Mouse (Mus musculus) layer of hippocampus, postnatal 10 days (tissue): Measurements from ENCODE around the gene Osbpl9. TPM values are rescaled to one million over a fixed set of nuclear protein-coding genes. Genes with fewer than 3 reads are reported as not detected.

Experiments
- DNase-seq, 2 experiments: peaks; one replicate each; pipeline ENCODE4 v3.0.0; 2021; ENCODE audit warnings: low spot score in 2 of 2
- microRNA-seq, 2 experiments: library from miRNA; unstranded; fragments of <30 nt; microRNA quantifications; one replicate each; pipeline ENCODE4 v1.2.0; 2021
- total RNA-seq, 2 experiments: library from RNA; stranded (reverse); gene quantifications; 2 replicates each; pipeline ENCODE4 v1.2.3; 2021

Gene Osbpl9
- total RNA-seq, 2 experiments from 2014 or later, result 56.5 to 63.7 TPM

DNA sequence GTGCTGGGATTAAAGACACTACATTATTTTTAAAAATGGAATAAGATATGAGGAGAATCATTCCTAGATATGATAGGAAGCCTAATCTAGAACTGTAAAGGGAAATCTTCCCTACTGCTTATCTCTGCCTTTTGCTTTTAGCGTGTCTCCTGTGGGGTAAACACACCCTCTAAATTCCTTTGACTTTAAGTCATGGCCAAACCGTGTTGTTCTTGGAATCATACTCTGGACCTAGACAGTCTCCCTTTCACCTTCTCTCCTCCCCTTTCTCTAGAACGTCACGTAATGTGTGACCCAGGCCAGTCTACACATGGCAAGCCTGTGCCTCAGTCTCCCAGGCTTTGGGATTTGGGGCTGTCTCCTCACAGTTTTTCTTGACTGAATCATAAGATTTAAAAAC lies 153.8 kb downstream of the Osbpl9 start:
- no peak for DNase-seq

DNA sequence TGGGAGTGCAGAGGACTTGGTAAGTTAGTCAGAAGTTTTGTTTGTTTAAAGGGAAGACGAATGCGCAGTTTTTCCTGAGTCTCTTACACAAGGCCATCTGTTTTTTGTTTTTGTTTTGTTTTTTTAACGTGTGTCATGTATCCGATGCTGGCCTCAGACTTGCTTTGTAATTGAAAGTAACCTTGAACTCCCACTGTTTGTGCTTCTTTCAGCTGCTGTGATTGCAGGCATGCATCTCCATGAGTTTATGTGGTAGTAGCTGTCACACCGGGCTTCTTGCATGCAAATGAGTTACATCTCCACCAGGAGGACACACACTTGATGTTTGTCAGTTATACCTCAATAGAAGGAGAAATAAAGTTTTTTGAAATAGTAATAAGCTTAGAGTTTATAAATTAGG lies 158.3 kb downstream of the Osbpl9 start:
- DNase-seq, result no peak

DNA sequence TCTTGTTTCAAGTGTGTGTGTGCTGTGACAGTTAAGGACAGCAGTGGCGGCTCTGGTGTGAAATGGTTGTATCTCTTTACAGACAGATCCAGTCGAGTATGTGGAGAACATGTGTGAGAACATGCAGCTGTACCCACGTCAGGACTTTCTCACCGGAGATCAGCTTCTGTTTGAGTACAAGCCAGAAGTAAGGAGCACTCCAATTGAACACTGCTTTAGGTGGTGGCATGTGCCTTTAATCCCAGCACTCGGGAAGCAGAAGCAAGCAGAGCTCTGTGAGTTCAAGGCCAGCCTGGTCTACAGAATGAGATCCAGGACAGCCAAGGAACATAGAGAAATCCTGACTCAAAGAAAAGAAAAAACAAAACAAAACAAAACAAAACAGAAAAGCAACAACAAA lies 158.8 kb downstream of the Osbpl9 start:
- DNase-seq, result no peak

DNA sequence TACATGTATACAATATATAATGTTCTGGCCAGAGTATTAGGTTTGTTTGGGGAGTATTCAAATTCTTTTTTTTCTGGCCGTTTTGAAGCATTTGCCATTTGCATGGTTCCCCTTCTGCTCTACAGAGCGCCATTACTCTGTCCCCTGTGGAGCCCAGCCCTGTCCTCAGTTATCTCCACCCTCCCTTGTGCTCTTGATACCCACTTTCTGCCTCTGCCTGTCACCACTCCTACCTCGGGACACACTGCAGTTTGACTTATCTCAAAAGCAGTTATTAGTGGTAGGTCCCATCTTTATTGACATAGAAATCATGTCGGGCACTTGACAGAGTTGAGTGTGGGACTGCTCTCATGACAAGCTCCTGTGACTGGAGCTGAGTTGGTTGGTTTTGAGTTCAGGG lies 159.3 kb downstream of the Osbpl9 start:
- DNase-seq, result no peak

DNA sequence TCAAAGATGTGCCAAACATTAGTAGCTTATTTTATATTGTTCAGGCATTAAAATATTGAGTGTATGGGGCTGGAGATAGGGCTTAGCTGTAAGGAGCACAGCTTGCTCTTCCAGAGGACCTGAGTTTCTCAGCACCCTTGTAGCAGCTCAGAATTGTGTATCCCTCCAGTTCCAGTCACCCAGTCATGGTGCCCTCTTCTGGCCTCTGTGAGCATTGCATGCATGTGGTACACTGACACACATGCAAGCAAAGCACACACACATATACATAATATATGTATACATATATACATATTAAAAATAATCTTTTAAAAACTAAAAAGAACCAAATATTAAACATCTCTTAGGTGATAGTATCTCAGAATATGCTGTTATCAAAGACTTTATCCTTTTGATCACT lies 165.7 kb downstream of the Osbpl9 start:
- DNase-seq, result peak; percentile 67 to 69

DNA sequence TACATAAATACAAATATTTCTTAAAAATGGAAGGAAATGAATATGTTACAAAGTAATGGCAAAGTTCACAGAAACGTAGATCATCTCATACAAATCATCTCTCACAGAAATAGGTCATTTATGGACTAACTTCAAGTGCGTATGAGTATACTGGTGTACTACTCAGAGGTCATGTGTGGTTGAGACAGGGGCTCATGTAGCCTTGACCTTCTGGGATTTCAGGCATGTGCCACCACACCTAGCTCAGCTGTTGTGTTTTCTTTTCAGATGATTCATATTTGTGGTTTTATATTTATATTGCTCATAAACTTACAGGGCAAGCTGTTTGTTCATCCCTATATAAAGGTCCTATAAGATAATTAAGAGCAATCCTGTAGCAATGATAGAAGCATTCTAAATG lies 171.8 kb downstream of the Osbpl9 start:
- no peak for DNase-seq

DNA sequence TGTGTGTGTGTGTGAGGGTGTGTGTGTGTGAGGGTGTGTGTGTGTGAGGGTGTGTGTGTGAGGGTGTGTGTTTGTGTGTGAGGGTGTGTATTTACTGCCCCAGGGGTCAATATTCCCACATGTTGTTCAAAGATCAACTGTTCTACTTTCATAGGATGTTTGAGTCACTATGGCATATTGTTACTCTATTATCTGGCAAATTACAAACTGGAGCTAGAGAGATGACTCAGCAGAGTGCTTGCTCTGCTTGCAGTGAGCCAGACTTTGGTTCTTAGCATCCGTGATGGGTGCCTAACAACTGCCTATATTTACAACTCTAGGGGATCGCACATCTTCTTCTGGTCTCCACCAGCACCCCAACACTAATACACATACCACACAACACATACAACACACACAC lies 172.2 kb downstream of the Osbpl9 start:
- DNase-seq, result no peak

DNA sequence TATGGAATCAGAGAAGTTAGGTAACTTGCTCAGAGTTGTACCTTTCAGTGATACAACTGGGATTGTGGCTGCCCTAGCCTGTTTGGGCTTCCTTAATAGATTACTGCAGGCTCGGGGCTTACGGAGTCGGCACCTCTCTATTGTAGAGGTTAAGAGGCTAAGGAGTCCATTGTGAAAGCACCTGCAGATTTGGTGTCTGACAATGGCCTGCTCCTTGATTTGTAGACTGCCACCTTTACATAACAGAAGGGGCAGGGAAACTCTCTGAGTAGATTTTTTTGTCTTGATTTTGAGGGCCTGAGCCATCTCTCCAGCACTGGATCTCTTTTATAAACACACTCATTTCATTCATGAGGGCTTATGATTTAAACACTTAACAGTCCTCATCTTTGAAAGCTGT lies 175.5 kb downstream of the Osbpl9 start:
- no peak for DNase-seq

DNA sequence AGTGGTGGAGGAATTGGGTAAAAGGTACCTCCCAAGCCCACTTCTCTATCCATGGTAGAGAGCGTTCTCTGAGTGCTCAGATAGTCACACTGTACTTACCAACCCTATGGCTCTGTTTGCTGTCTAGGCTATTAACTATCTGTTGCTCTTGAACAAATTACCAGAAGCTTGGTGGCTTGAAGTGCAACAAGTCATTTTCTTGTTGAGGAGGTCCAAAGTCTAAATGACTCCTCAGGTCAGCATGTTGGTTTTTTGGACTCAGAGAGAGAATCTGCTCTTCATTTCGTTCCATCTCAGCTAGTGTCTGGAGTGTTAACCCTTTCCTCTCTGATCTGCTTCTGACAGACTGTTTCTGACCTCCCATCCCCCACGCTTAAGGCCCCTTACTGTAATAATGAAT lies 177.0 kb downstream of the Osbpl9 start:
- no peak for DNase-seq

DNA sequence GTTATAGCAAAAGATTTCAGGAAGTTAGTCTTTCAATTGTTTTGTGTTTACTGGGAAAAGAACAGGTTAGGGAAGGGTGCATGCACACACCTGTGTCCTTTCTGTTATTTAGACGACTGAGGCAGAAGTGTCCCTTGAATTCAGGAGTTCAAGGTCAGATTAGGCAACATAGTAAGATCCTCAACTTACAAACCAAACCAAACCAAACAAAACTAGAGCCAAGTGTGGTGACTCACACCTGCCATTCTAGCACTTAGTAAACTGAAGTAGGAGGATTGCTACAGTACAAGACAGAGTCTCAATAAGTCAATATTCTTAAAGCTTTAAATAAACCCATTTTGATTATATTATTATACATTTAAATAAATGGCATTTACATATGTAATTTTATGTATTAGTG lies 180.1 kb downstream of the Osbpl9 start:
- DNase-seq, result no peak

DNA sequence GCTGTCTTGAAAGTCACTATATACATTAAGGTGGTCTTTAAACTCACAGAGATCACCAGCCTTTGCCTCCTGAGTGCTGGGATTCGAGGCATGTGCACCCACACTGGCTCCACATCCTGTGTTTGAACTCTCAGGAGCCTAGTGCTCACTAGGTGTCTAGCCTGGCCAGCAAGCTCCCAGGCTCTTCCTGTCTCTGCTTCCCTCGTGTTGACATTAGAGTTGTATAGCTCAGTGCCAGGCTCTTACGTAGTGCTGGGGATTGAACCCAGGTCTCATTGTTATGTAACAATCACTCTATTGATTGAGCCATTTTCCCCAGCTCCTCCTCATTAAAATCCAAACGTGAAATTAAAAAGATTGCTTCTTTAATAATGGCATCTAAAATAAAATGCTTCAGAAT lies 182.8 kb downstream of the Osbpl9 start:
- DNase-seq, result no peak

DNA sequence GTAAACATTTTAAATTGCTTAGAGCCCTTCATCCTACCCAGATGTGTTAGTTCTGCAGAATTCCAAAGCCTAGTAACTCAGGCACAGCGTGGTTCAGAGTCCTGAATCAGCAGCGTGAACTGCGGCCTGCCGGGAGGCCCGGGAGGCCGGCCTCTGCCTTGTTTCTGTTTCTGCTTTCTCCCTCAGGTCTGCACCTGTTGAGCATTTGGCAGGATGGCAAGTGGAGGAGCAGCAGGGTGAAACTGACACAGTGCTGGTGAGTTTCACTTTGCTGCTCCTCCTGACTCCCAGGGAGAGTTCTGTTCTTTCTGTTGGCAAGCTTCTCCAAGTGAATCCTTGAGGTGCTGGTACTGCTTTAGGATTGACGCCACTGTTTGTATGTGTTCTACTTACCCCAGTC lies 184.6 kb downstream of the Osbpl9 start:
- no peak for DNase-seq

DNA sequence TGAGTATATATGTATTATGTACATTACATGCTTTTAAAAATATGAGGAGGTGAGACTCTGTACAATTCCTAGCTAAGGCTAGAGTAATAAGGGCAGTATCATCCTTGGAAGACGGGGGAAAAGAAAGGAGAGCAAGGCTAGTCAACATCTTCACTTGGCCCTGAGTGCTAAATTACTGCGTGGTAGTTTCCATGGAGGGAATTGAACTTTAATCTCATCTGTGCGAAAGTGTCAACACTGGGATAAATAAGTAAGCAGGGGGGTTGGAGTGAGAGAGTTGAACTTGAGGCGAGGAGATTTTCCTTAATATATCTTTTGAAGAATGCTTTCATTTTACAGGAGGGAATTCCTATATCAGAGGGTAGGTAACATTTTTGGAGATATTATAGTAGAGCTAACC lies 188.0 kb downstream of the Osbpl9 start:
- no peak for DNase-seq

Small RNA genes lying within 50 kb of the gene (microRNA-seq; reads per million reads assigned to microRNA genes)
- gene Mir761, result 0 reads per million in 2 experiments

Other genes with a start within 250 kb of the Osbpl9 start
- gene Nrd1, start 201.6 kb downstream of the Osbpl9 start, total RNA-seq, result 100 to 1,000 TPM; 137 to 141 TPM
- gene Calr4, start 32.2 kb upstream of the Osbpl9 start, total RNA-seq, result under 1 TPM; 0.71 to 0.85 TPM
- gene Eps15, start 78.0 kb upstream of the Osbpl9 start, total RNA-seq, result 100 to 1,000 TPM; 168 TPM
- 1 to 10 TPM in 1 of 2 experiments, under 1 TPM in 1; 0.83 to 1.1 TPM for gene Ttc39a, start 204.4 kb upstream of the Osbpl9 start, total RNA-seq